Mouse (Mus musculus): ENCODE results near the gene Ptgis.

GRCm38 (mm10) chr2:167278011-167278410 is 37.6 kb upstream of the Ptgis start:
- TF ChIP-seq POLR2A (IDR thresholded peaks at IDR 0.05; ENCODE audit: borderline replicate concordance, control insufficient read depth, low read depth, low read length) (no peak), CTCF (IDR thresholded peaks at IDR 0.05; ENCODE audit: control insufficient read depth, insufficient read depth, low read length) (no peak)
